Mouse (Mus musculus) spleen, adult 2 months (tissue): ENCODE measurements around the gene Ppp1cb. TPM values are rescaled to one million over a fixed set of nuclear protein-coding genes. Genes with fewer than 3 reads are reported as not detected.

Source experiments
- DNase-seq, 2 experiments: peaks; one replicate each; pipeline versions ENCODE4 v3.0.0 to v3.0.0-alpha.2; 2012 to 2021; ENCODE audit warnings: low spot score in 2 of 2, low read depth in 1 of 2
- H3K27ac ChIP-seq: fragments of 200-500 bp; 2 replicates; pipeline ENCODE4 v1.5.1; 2012; ENCODE audit warnings: low read length, inconsistent platforms; ENCODE audit not compliant: insufficient read depth
- H3K27me3 ChIP-seq: fragments of 200-500 bp; 2 replicates; pipeline ENCODE4 v1.6.1; 2012; ENCODE audit warnings: mild to moderate bottlenecking, moderate library complexity, low read length, inconsistent platforms; ENCODE audit not compliant: control insufficient read depth, insufficient read depth
- H3K36me3 ChIP-seq: fragments of 200-500 bp; 2 replicates; pipeline ENCODE4 v1.6.1; 2012; ENCODE audit warnings: mild to moderate bottlenecking, low read length, inconsistent platforms; ENCODE audit not compliant: control insufficient read depth, insufficient read depth
- H3K4me1 ChIP-seq: fragments of 200-500 bp; 2 replicates; pipeline ENCODE4 v1.6.1; 2011; ENCODE audit warnings: inconsistent platforms; ENCODE audit not compliant: control insufficient read depth, insufficient read depth, insufficient read length
- H3K4me3 ChIP-seq: fragments of 200-500 bp; 2 replicates; pipeline ENCODE4 v1.5.1; 2011; ENCODE audit warnings: mild to moderate bottlenecking, inconsistent platforms; ENCODE audit not compliant: insufficient read depth, insufficient read length; ENCODE audit errors: extremely low read depth
- CTCF ChIP-seq: fragments of 200-500 bp; IDR thresholded peaks from 2 replicates; pipeline ENCODE4 v1.5.1; 2011; ENCODE audit warnings: mild to moderate bottlenecking, inconsistent platforms; ENCODE audit not compliant: insufficient read depth, insufficient read length, insufficient replicate concordance; ENCODE audit errors: extremely low read depth
- POLR2A ChIP-seq: fragments of 200-500 bp; IDR thresholded peaks from 2 replicates; pipeline ENCODE4 v1.6.1; 2011; ENCODE audit warnings: low read depth, low read length, inconsistent platforms
- WGBS: fragments of 180-500 bp; shearing (Covaris S2); methylation state at CpG from one replicate; pipeline ENCODE4 v1.1.7; 2018; 5-methylcytosine and 5-hydroxymethylcytosine counted together
- polyA plus RNA-seq: library from polyadenylated mRNA; depleted of rRNA; stranded (reverse); fragments of >200 nt; gene quantifications from 2 replicates; pipeline ENCODE4 v1.2.3, GENCODE M21; 2012; rRNA removed

The Ppp1cb gene
- polyA plus RNA-seq, 1 experiment = 14.8 TPM

DNA sequence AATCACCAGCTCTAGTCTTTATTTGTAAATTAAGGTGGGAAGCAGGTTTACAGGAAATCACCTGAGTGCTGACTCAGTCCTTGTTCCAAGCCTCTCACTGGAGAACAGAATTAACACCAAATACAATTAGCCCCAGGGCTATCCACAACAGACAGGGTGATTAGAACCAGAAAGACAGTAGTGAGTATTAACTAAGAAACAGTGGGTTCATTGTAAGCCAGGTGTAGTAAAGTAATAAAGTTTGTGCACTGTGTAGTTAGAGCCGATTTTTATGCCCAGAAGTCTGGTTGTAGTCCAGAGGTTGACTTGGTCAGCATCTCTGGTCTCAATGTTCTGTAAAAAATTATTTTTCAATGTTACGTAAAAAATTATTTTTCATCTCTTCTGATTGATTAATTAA is 90.8 kb downstream of the Ppp1cb start:
- no peak overlapping the region for H3K27ac ChIP-seq
- H3K36me3 ChIP-seq = no peaks in the 10 kb centered on the region
- 86% methylated on average over 2 of the region's 2 CpGs for WGBS
- DNase-seq = no peak
- no peaks in the 10 kb centered on the region for H3K4me1 ChIP-seq
- H3K27me3 ChIP-seq = no peaks in the 10 kb centered on the region
- no peak overlapping the region for H3K4me3 ChIP-seq
- TF ChIP-seq POLR2A (no peak), CTCF (no peak)

- TF ChIP-seq CTCF (no peak), POLR2A (no peak)
- Histone ChIP-seq H3K27ac (no peak overlapping the region), H3K4me3 (no peak overlapping the region), H3K27me3 (no peaks in the 10 kb centered on the region), H3K36me3 (no peaks in the 10 kb centered on the region), H3K4me1 (no peaks in the 10 kb centered on the region)
- DNase-seq = no peak
- 68% methylated on average over 1 of the region's 1 CpGs for WGBS
Observed at GRCm38 (mm10) chr5:32564697-32565096, 106.1 kb downstream of the Ppp1cb start.

Other genes with a start within 250 kb of the Ppp1cb start
- 0.29 and 0.42 TPM in 2 replicates for gene Plb1, start 226.1 kb upstream of the Ppp1cb start, polyA plus RNA-seq
- gene Yes1, start 152.3 kb downstream of the Ppp1cb start, polyA plus RNA-seq = 0.55 and 0.58 TPM in 2 replicates